Mouse (Mus musculus): ENCODE data around the gene Nrxn2. TPM values are rescaled to one million over a fixed set of nuclear protein-coding genes. Genes with fewer than 3 reads are reported as not detected.

The Nrxn2 gene
- polyA plus RNA-seq, 1 experiment from 2014 or later = 54.1 TPM

DNA sequence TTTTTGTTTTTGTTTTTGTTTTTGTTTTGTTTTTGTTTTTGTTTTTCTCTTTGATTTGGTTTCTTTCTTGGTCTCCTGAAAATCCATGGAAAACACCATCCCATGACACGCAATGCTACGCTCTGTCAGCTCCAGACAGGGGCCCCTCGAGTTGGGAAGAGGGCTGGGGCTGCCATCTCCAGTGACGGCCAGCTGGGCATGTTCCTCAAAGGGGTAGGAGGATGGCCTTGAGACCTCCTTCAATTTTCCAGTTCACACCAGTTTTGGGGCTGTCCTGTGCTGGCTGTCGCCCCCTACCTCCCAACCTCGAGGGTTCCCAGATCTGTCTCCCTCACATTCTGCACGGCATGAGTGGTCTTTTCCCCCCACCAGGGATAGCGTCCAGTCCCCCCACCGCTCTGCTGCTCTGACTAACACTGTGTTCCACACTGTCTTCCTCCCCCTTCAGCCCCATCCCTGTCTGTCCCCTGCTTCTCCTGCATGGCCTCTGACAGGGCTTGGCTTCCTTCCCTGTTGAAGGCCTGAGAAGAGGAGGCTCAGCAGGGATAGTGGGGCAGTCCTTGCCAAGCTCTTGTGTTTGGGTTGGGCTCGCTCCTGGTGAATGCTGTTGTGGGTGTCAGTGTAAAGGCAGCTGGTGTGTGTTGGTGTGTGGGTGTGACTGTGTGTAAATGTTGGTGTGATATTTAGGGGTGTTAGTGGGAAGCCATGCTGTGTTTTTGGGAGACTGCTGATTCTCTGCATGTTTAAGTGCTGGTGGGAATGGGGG, 46.0 kb downstream of the Nrxn2 start:
- 38% methylated on average over 10 of the region's 10 CpGs for WGBS
- Histone ChIP-seq H3K9me3 (ENCODE audit: control insufficient read depth, low read length) (no peaks in the 10 kb centered on the region), H3K4me3 (replicated peaks; ENCODE audit: low read depth, low read length) (no peak overlapping the region), H3K4me2 (ENCODE audit: low read length) (no peak overlapping the region), H3K27ac (replicated peaks; ENCODE audit: low read depth, low read length) (peak overlapping the region; percentile 71), H3K9ac (replicated peaks; ENCODE audit: low read length) (peak overlapping the region; percentile 24; the same call in 1 of the 2 replicates), H3K4me1 (ENCODE audit: control insufficient read depth, insufficient read depth, low read length) (peaks cover 32% of the 10 kb centered on the region), H3K36me3 (ENCODE audit: control insufficient read depth, insufficient read depth, low read length) (peaks cover 12% of the 10 kb centered on the region), H3K27me3 (ENCODE audit: control insufficient read depth, insufficient read depth, low read length) (no peaks in the 10 kb centered on the region)
- ATAC-seq (ENCODE audit: low FRiP score, low TSS enrichment) (peak; percentile 51; the same call in 1 of the 2 replicates), DNase-seq (peak; percentile 26)

DNA sequence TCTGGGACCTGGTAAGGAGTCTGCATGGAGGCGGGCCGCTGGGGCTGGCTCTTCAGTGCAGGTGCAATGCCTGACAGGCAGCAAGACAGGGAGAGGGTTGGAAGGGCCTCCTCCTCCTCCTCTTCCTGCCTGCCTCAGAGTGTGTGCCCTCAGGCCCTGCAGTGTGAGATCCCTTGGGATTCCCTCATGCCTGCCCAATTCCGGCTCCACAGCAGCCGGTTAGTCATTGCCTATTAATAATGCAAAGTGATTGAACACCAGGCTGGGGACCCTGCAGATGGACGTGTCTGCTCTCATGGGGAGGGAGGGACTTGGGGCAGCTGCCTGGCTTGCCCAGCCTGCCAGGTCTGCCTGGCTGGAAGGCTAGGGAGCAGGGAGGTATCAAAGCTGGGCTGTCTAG, 46.6 kb downstream of the Nrxn2 start:
- no peak overlapping the region for H3K4me2 ChIP-seq (ENCODE audit: low read length)
- no peaks in the 10 kb centered on the region for H3K9me3 ChIP-seq (ENCODE audit: control insufficient read depth, low read length)
- ATAC-seq (ENCODE audit: low FRiP score, low TSS enrichment) = peak; percentile 67
- H3K27me3 ChIP-seq (ENCODE audit: control insufficient read depth, insufficient read depth, low read length) = no peaks in the 10 kb centered on the region
- H3K36me3 ChIP-seq (ENCODE audit: control insufficient read depth, insufficient read depth, low read length) = peaks cover 9% of the 10 kb centered on the region
- WGBS = 20% methylated on average over 5 of the region's 5 CpGs
- H3K4me1 ChIP-seq (ENCODE audit: control insufficient read depth, insufficient read depth, low read length) = peaks cover 32% of the 10 kb centered on the region
- peak; percentile 70 for DNase-seq
- H3K9ac ChIP-seq (replicated peaks; ENCODE audit: low read length) = peak overlapping the region; percentile 24; the same call in 1 of the 2 replicates
- H3K4me3 ChIP-seq (replicated peaks; ENCODE audit: low read depth, low read length) = no peak overlapping the region
- H3K27ac ChIP-seq (replicated peaks; ENCODE audit: low read depth, low read length) = peak overlapping the region; percentile 71

DNA sequence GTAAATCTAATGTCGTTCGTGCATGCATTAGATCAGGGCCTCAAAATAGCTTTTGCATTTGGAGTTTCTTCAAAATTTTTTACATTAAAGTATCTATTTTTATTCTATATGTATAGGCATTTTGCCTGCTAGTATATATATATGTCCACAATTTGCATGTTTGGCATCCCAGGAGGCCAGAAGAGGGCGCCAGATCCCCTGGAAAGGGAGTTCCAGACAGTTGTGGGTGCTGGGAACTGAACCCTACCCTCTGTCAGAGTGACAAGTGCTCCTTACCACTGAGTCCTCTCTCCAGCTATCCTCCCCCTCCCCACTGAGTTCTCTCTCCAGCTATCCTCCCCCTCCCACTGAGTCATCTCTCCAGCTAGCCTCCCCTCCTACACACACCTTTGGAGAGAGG, 48.4 kb downstream of the Nrxn2 start:
- no peak for ATAC-seq (ENCODE audit: low FRiP score, low TSS enrichment)
- H3K27ac ChIP-seq (replicated peaks; ENCODE audit: low read depth, low read length) = no peak overlapping the region
- no peak overlapping the region for H3K4me3 ChIP-seq (replicated peaks; ENCODE audit: low read depth, low read length)
- H3K9me3 ChIP-seq (ENCODE audit: control insufficient read depth, low read length) = no peaks in the 10 kb centered on the region
- H3K9ac ChIP-seq (replicated peaks; ENCODE audit: low read length) = no peak overlapping the region
- H3K36me3 ChIP-seq (ENCODE audit: control insufficient read depth, insufficient read depth, low read length) = peaks cover 5% of the 10 kb centered on the region; the same call in 1 of the 2 replicates
- H3K27me3 ChIP-seq (ENCODE audit: control insufficient read depth, insufficient read depth, low read length) = no peaks in the 10 kb centered on the region
- no peak overlapping the region for H3K4me2 ChIP-seq (ENCODE audit: low read length)
- H3K4me1 ChIP-seq (ENCODE audit: control insufficient read depth, insufficient read depth, low read length) = peaks cover 32% of the 10 kb centered on the region
- DNase-seq = no peak
- WGBS = 87% methylated on average over 3 of the region's 3 CpGs

- 88% methylated on average over 15 of the region's 15 CpGs for WGBS
These were observed 48.9 kb downstream of the Nrxn2 start for GRCm38 (mm10) chr19:6467374-6467979.

GRCm38 (mm10) chr19:6471630-6472029, 53.1 kb downstream of the Nrxn2 start:
- no peaks in the 10 kb centered on the region for H3K4me1 ChIP-seq (ENCODE audit: control insufficient read depth, insufficient read depth, low read length)
- no peak overlapping the region for H3K4me2 ChIP-seq (ENCODE audit: low read length)
- no peak overlapping the region for H3K27ac ChIP-seq (replicated peaks; ENCODE audit: low read depth, low read length)
- no peak for DNase-seq
- WGBS = 85% methylated on average over 4 of the region's 5 CpGs
- H3K27me3 ChIP-seq (ENCODE audit: control insufficient read depth, insufficient read depth, low read length) = no peaks in the 10 kb centered on the region
- no peak overlapping the region for H3K9ac ChIP-seq (replicated peaks; ENCODE audit: low read length)
- peaks cover 43% of the 10 kb centered on the region for H3K36me3 ChIP-seq (ENCODE audit: control insufficient read depth, insufficient read depth, low read length)
- H3K9me3 ChIP-seq (ENCODE audit: control insufficient read depth, low read length) = no peaks in the 10 kb centered on the region
- H3K4me3 ChIP-seq (replicated peaks; ENCODE audit: low read depth, low read length) = no peak overlapping the region
- no peak for ATAC-seq (ENCODE audit: low FRiP score, low TSS enrichment)

More at GRCm38 (mm10) chr19:6467374-6467979, 48.9 kb downstream of the Nrxn2 start:
- H3K27ac ChIP-seq (replicated peaks; ENCODE audit: low read depth, low read length) = no peak overlapping the region
- ATAC-seq (ENCODE audit: low FRiP score, low TSS enrichment) (no peak), DNase-seq (no peak)
- H3K36me3 ChIP-seq (ENCODE audit: control insufficient read depth, insufficient read depth, low read length) = peaks cover 10% of the 10 kb centered on the region
- no peaks in the 10 kb centered on the region for H3K9me3 ChIP-seq (ENCODE audit: control insufficient read depth, low read length)
- H3K4me2 ChIP-seq (ENCODE audit: low read length) = no peak overlapping the region
- no peaks in the 10 kb centered on the region for H3K27me3 ChIP-seq (ENCODE audit: control insufficient read depth, insufficient read depth, low read length)
- no peak overlapping the region for H3K9ac ChIP-seq (replicated peaks; ENCODE audit: low read length)
- no peak overlapping the region for H3K4me3 ChIP-seq (replicated peaks; ENCODE audit: low read depth, low read length)
- H3K4me1 ChIP-seq (ENCODE audit: control insufficient read depth, insufficient read depth, low read length) = peaks cover 29% of the 10 kb centered on the region

- Histone ChIP-seq H3K9ac (replicated peaks; ENCODE audit: low read length) (no peak overlapping the region), H3K9me3 (ENCODE audit: control insufficient read depth, low read length) (no peaks in the 10 kb centered on the region), H3K4me1 (ENCODE audit: control insufficient read depth, insufficient read depth, low read length) (no peaks in the 10 kb centered on the region), H3K4me2 (ENCODE audit: low read length) (no peak overlapping the region), H3K36me3 (ENCODE audit: control insufficient read depth, insufficient read depth, low read length) (peaks cover 53% of the 10 kb centered on the region), H3K27ac (replicated peaks; ENCODE audit: low read depth, low read length) (no peak overlapping the region), H3K27me3 (ENCODE audit: control insufficient read depth, insufficient read depth, low read length) (no peaks in the 10 kb centered on the region), H3K4me3 (replicated peaks; ENCODE audit: low read depth, low read length) (no peak overlapping the region)
- no peak for DNase-seq
- ATAC-seq (ENCODE audit: low FRiP score, low TSS enrichment) = no peak
- 93% methylated on average over 9 of the region's 9 CpGs for WGBS
These were observed 54.3 kb downstream of the Nrxn2 start for GRCm38 (mm10) chr19:6472821-6473220.

- Histone ChIP-seq H3K4me2 (ENCODE audit: low read length) (no peak overlapping the region), H3K4me1 (ENCODE audit: control insufficient read depth, insufficient read depth, low read length) (no peaks in the 10 kb centered on the region), H3K9me3 (ENCODE audit: control insufficient read depth, low read length) (no peaks in the 10 kb centered on the region), H3K27ac (replicated peaks; ENCODE audit: low read depth, low read length) (no peak overlapping the region), H3K9ac (replicated peaks; ENCODE audit: low read length) (no peak overlapping the region), H3K27me3 (ENCODE audit: control insufficient read depth, insufficient read depth, low read length) (no peaks in the 10 kb centered on the region), H3K36me3 (ENCODE audit: control insufficient read depth, insufficient read depth, low read length) (peaks cover 53% of the 10 kb centered on the region), H3K4me3 (replicated peaks; ENCODE audit: low read depth, low read length) (no peak overlapping the region)
- ATAC-seq (ENCODE audit: low FRiP score, low TSS enrichment) (no peak), DNase-seq (no peak)
- 38% methylated on average over 15 of the region's 15 CpGs for WGBS
These were observed 56.2 kb downstream of the Nrxn2 start for GRCm38 (mm10) chr19:6474706-6475105.

GRCm38 (mm10) chr19:6475129-6475528, 56.6 kb downstream of the Nrxn2 start:
- H3K36me3 ChIP-seq (ENCODE audit: control insufficient read depth, insufficient read depth, low read length) = peaks cover 57% of the 10 kb centered on the region

GRCm38 (mm10) chr19:6477007-6477406, 58.5 kb downstream of the Nrxn2 start:
- Histone ChIP-seq H3K9me3 (ENCODE audit: control insufficient read depth, low read length) (no peaks in the 10 kb centered on the region), H3K27me3 (ENCODE audit: control insufficient read depth, insufficient read depth, low read length) (no peaks in the 10 kb centered on the region), H3K9ac (replicated peaks; ENCODE audit: low read length) (no peak overlapping the region), H3K27ac (replicated peaks; ENCODE audit: low read depth, low read length) (no peak overlapping the region), H3K4me3 (replicated peaks; ENCODE audit: low read depth, low read length) (no peak overlapping the region), H3K4me2 (ENCODE audit: low read length) (no peak overlapping the region), H3K36me3 (ENCODE audit: control insufficient read depth, insufficient read depth, low read length) (peaks cover 64% of the 10 kb centered on the region), H3K4me1 (ENCODE audit: control insufficient read depth, insufficient read depth, low read length) (no peaks in the 10 kb centered on the region)
- 79% methylated on average over 4 of the region's 4 CpGs for WGBS
- ATAC-seq (ENCODE audit: low FRiP score, low TSS enrichment) = no peak
- no peak for DNase-seq

More at GRCm38 (mm10) chr19:6475129-6475528, 56.6 kb downstream of the Nrxn2 start:
- WGBS = 33% methylated on average over 5 of the region's 5 CpGs
- Histone ChIP-seq H3K9ac (replicated peaks; ENCODE audit: low read length) (no peak overlapping the region), H3K4me2 (ENCODE audit: low read length) (no peak overlapping the region), H3K4me3 (replicated peaks; ENCODE audit: low read depth, low read length) (no peak overlapping the region), H3K27ac (replicated peaks; ENCODE audit: low read depth, low read length) (no peak overlapping the region), H3K9me3 (ENCODE audit: control insufficient read depth, low read length) (no peaks in the 10 kb centered on the region), H3K27me3 (ENCODE audit: control insufficient read depth, insufficient read depth, low read length) (no peaks in the 10 kb centered on the region), H3K4me1 (ENCODE audit: control insufficient read depth, insufficient read depth, low read length) (no peaks in the 10 kb centered on the region)
- ATAC-seq (ENCODE audit: low FRiP score, low TSS enrichment) (no peak), DNase-seq (no peak)
